Comparison of ENCODE assay signal across 8 mouse cellular contexts in genomic region chr14:98168908-98169401, GRCm38 (mm10). TPM values are rescaled to one million over a fixed set of nuclear protein-coding genes. Genes with fewer than 3 reads are reported as not detected.
DNase-seq lines count a peak whose midpoint lies in the region; ATAC-seq and TF ChIP-seq lines count a peak whose summit lies in the region.

No protein-coding gene starts in this region.

- H3K4me2 ChIP-seq in forebrain, embryonic 14.5 days (ENCODE audit: low read length) = peak overlapping the region; percentile 75
- H3K4me2 ChIP-seq in hindbrain, embryonic 13.5 days = peak overlapping the region; percentile 66
- peak overlapping the region; percentile 85 for H3K4me2 ChIP-seq in midbrain, embryonic 14.5 days (ENCODE audit: low read length)

- TF ChIP-seq CTCF in bone marrow, adult 2 months (IDR thresholded peaks at IDR 0.05; ENCODE audit: control insufficient read depth, insufficient read depth, low read length) = no peak

- H3K36me3 ChIP-seq in forebrain, embryonic 14.5 days (ENCODE audit: control insufficient read depth, insufficient read depth, low read length) = no peaks in the 10 kb centered on the region
- H3K36me3 ChIP-seq in hindbrain, embryonic 13.5 days = no peaks in the 10 kb centered on the region
- no peaks in the 10 kb centered on the region for H3K36me3 ChIP-seq in midbrain, embryonic 14.5 days (ENCODE audit: control insufficient read depth, insufficient read depth, low read length)

- peak overlapping the region; percentile 95 for H3K27ac ChIP-seq in bone marrow, adult 2 months (ENCODE audit: control insufficient read depth, insufficient read depth, low read depth, low read length, poor library complexity)
- peak overlapping the region; percentile 92 for H3K27ac ChIP-seq in forebrain, embryonic 14.5 days (ENCODE audit: low read depth, low read length)
- peak overlapping the region; percentile 98 for H3K27ac ChIP-seq in hindbrain, embryonic 13.5 days
- peak overlapping the region; percentile 90 for H3K27ac ChIP-seq in midbrain, embryonic 14.5 days (replicated peaks; ENCODE audit: low read depth, low read length)

- WGBS in bone marrow, adult 2 months = under 1% methylated on average over 43 of the region's 45 CpGs
- under 1% methylated on average over 45 of the region's 45 CpGs for WGBS in forebrain, embryonic 14.5 days
- WGBS in hindbrain, embryonic 13.5 days = under 1% methylated on average over 42 of the region's 45 CpGs
- WGBS in midbrain, embryonic 14.5 days = under 1% methylated on average over 45 of the region's 45 CpGs

- no peak for TF ChIP-seq POLR2A in bone marrow, adult 2 months (IDR thresholded peaks at IDR 0.05; ENCODE audit: borderline replicate concordance, control insufficient read depth, low read depth, low read length)

- no peaks in the 10 kb centered on the region for H3K9me3 ChIP-seq in forebrain, embryonic 14.5 days (replicated peaks; ENCODE audit: control insufficient read depth, low read length)
- no peaks in the 10 kb centered on the region for H3K9me3 ChIP-seq in hindbrain, embryonic 13.5 days
- H3K9me3 ChIP-seq in midbrain, embryonic 14.5 days (ENCODE audit: control insufficient read depth, low read length) = no peaks in the 10 kb centered on the region

- DNase-seq in Muller cell, postnatal 12 days (ENCODE audit: inconsistent ontology term) = peak; percentile 54
- DNase-seq in forebrain, embryonic 14.5 days (ENCODE audit: low spot score) = peak; percentile 55
- DNase-seq in liver = peak; percentile 10
- peak; percentile 80 for DNase-seq in midbrain, embryonic 14.5 days
- DNase-seq in spleen, postnatal 4 days (ENCODE audit: low spot score in 2 of 2) = peak; percentile 40 to 77
- no peak for DNase-seq in layer of hippocampus, adult 9-11 months

- H3K4me3 ChIP-seq in bone marrow, adult 2 months (replicated peaks; ENCODE audit: control insufficient read depth, low read depth, low read length) = peak overlapping the region; percentile 94
- H3K4me3 ChIP-seq in forebrain, embryonic 14.5 days (ENCODE audit: low read depth, low read length) = peak overlapping the region; percentile 61
- H3K4me3 ChIP-seq in hindbrain, embryonic 13.5 days = peak overlapping the region; percentile 84
- peak overlapping the region; percentile 85 for H3K4me3 ChIP-seq in midbrain, embryonic 14.5 days (replicated peaks; ENCODE audit: low read depth, low read length)

- peak; percentile 13 for ATAC-seq in forebrain, embryonic 14.5 days
- ATAC-seq in hindbrain, embryonic 13.5 days (ENCODE audit: low FRiP score) = peak; percentile 8; the same call in 1 of the 2 replicates
- ATAC-seq in midbrain, embryonic 14.5 days (ENCODE audit: low FRiP score, low TSS enrichment) = peak; percentile 31

- no peaks in the 10 kb centered on the region for H3K27me3 ChIP-seq in forebrain, embryonic 14.5 days (replicated peaks; ENCODE audit: control insufficient read depth, insufficient read depth, low read length)
- H3K27me3 ChIP-seq in hindbrain, embryonic 13.5 days = no peaks in the 10 kb centered on the region
- H3K27me3 ChIP-seq in midbrain, embryonic 14.5 days (ENCODE audit: control insufficient read depth, insufficient read depth, low read length) = no peaks in the 10 kb centered on the region

- H3K4me1 ChIP-seq in bone marrow, adult 2 months (ENCODE audit: control insufficient read depth, insufficient read depth, low read length) = no peaks in the 10 kb centered on the region
- peaks cover 10% of the 10 kb centered on the region for H3K4me1 ChIP-seq in forebrain, embryonic 14.5 days (ENCODE audit: control insufficient read depth, insufficient read depth, low read length)
- H3K4me1 ChIP-seq in hindbrain, embryonic 13.5 days (replicated peaks) = peaks cover 31% of the 10 kb centered on the region
- H3K4me1 ChIP-seq in midbrain, embryonic 14.5 days (ENCODE audit: control insufficient read depth, insufficient read depth, low read length) = peaks cover 20% of the 10 kb centered on the region

- peak overlapping the region; percentile 82 for H3K9ac ChIP-seq in forebrain, embryonic 14.5 days (ENCODE audit: low read length)
- peak overlapping the region; percentile 96 for H3K9ac ChIP-seq in hindbrain, embryonic 13.5 days
- peak overlapping the region; percentile 86 for H3K9ac ChIP-seq in midbrain, embryonic 14.5 days (replicated peaks; ENCODE audit: low read length)

RNA-seq across cellular contexts. Expression of gene Dach1, which starts 0.6 kb away (rescaled TPM):
- polyA plus RNA-seq in bone marrow, adult 2 months (2011; ENCODE audit: insufficient read depth, insufficient read length, low replicate concordance, missing spikeins) = 2.6 and 6.3 TPM in 2 replicates
- polyA plus RNA-seq in forebrain, embryonic 14.5 days (2014; fragmentation: Nextera tagmentation; extraction: Ambion mirVana) = 10.8 and 11.0 TPM in 2 replicates
- polyA plus RNA-seq in hindbrain, embryonic 13.5 days (2015; fragmentation: Nextera tagmentation; extraction: Ambion mirVana) = 19.8 and 20.5 TPM in 2 replicates
- polyA plus RNA-seq in midbrain, embryonic 14.5 days (2014; fragmentation: Nextera tagmentation; extraction: Ambion mirVana) = 17.1 and 20.0 TPM in 2 replicates
